Mouse (Mus musculus) hindbrain, embryonic 12.5 days (tissue): ENCODE measurements around the gene Npat. TPM values are rescaled to one million over a fixed set of nuclear protein-coding genes. Genes with fewer than 3 reads are reported as not detected.
A peak's percentile ranks its signal among the peaks of the same experiment; 100 is the strongest.

Source experiments
- ATAC-seq: fragments of 200-750 bp; cut with Nextera tagmentation; 2 replicates; pipeline ENCODE4 v1.8.0; 2017; ENCODE audit warnings: moderate TSS enrichment; ENCODE audit not compliant: low FRiP score
- H3K27ac ChIP-seq: fragments of 300-500 bp; sonication (generic); 2 replicates; pipeline ENCODE4 v1.5.1; 2016; ENCODE audit warnings: mild to moderate bottlenecking
- H3K27me3 ChIP-seq: fragments of 300-500 bp; sonication (generic); 2 replicates; pipeline ENCODE4 v1.6.1; 2016; ENCODE audit warnings: mild to moderate bottlenecking
- H3K36me3 ChIP-seq: fragments of 300-500 bp; sonication (generic); 2 replicates; pipeline ENCODE4 v1.6.1; 2016; ENCODE audit warnings: mild to moderate bottlenecking
- H3K4me1 ChIP-seq: fragments of 300-500 bp; sonication (generic); 2 replicates; pipeline ENCODE4 v1.6.1; 2016
- H3K4me2 ChIP-seq: fragments of 300-500 bp; sonication (generic); replicated peaks from 2 replicates; pipeline ENCODE4 v1.6.1; 2016; ENCODE audit warnings: mild to moderate bottlenecking
- H3K4me3 ChIP-seq: fragments of 300-500 bp; sonication (generic); 2 replicates; pipeline ENCODE4 v1.5.1; 2016; ENCODE audit warnings: mild to moderate bottlenecking
- H3K9ac ChIP-seq: fragments of 300-500 bp; sonication (generic); 2 replicates; pipeline ENCODE4 v1.6.1; 2016; ENCODE audit warnings: mild to moderate bottlenecking, moderate library complexity
- H3K9me3 ChIP-seq: fragments of 300-500 bp; sonication (generic); replicated peaks from 2 replicates; pipeline ENCODE4 v1.6.1; 2016; ENCODE audit warnings: mild to moderate bottlenecking
- WGBS: fragments of 180-500 bp; shearing (Covaris S2); methylation state at CpG from one replicate; pipeline ENCODE4 v1.1.7; 2016; 5-methylcytosine and 5-hydroxymethylcytosine counted together
- polyA plus RNA-seq: library from polyadenylated mRNA; unstranded; fragments of >200 nt; fragmentation: Nextera tagmentation; extraction: Ambion mirVana; gene quantifications from 2 replicates; pipeline ENCODE4 v1.2.1, GENCODE M21; 2016

Npat gene
- polyA plus RNA-seq, 1 experiment from 2014 or later, result 16.2 TPM

GRCm38 (mm10) chr9:53596971-53597600 lies 60.2 kb downstream of the Npat start:
- H3K27me3 ChIP-seq, result no peaks in the 10 kb centered on the region
- no peak overlapping the region for H3K27ac ChIP-seq
- H3K9me3 ChIP-seq, result no peaks in the 10 kb centered on the region
- peaks cover 15% of the 10 kb centered on the region; the same call in 1 of the 2 replicates for H3K36me3 ChIP-seq
- no peaks in the 10 kb centered on the region for H3K4me1 ChIP-seq
- ATAC-seq, result no peak
- no peak overlapping the region for H3K9ac ChIP-seq
- no peak overlapping the region for H3K4me2 ChIP-seq
- no peak overlapping the region for H3K4me3 ChIP-seq
- 94% methylated on average over 4 of the region's 4 CpGs for WGBS

GRCm38 (mm10) chr9:53598631-53599030 lies 61.8 kb downstream of the Npat start:
- Histone ChIP-seq H3K27me3 (no peaks in the 10 kb centered on the region), H3K4me1 (no peaks in the 10 kb centered on the region), H3K9me3 (no peaks in the 10 kb centered on the region), H3K27ac (no peak overlapping the region), H3K4me2 (no peak overlapping the region), H3K36me3 (peaks cover 8% of the 10 kb centered on the region; the same call in 1 of the 2 replicates), H3K9ac (no peak overlapping the region), H3K4me3 (no peak overlapping the region)
- no peak for ATAC-seq
- WGBS, result 70% methylated on average over 6 of the region's 6 CpGs

GRCm38 (mm10) chr9:53601541-53601940 lies 64.7 kb downstream of the Npat start:
- Histone ChIP-seq H3K27me3 (no peaks in the 10 kb centered on the region), H3K36me3 (no peaks in the 10 kb centered on the region), H3K27ac (no peak overlapping the region), H3K4me3 (no peak overlapping the region), H3K4me1 (no peaks in the 10 kb centered on the region), H3K9ac (no peak overlapping the region), H3K4me2 (no peak overlapping the region), H3K9me3 (no peaks in the 10 kb centered on the region)
- no peak for ATAC-seq
- WGBS, result 93% methylated on average over 2 of the region's 2 CpGs

GRCm38 (mm10) chr9:53603384-53603783 lies 66.5 kb downstream of the Npat start:
- whole genome bisulfite sequencing, result 86% methylated on average over 1 of the region's 1 CpGs
- no peak overlapping the region for H3K4me2 ChIP-seq
- no peaks in the 10 kb centered on the region for H3K9me3 ChIP-seq
- H3K27me3 ChIP-seq, result no peaks in the 10 kb centered on the region
- no peak overlapping the region for H3K4me3 ChIP-seq
- no peak for ATAC-seq
- H3K36me3 ChIP-seq, result no peaks in the 10 kb centered on the region
- no peak overlapping the region for H3K27ac ChIP-seq
- H3K4me1 ChIP-seq, result no peaks in the 10 kb centered on the region
- H3K9ac ChIP-seq, result no peak overlapping the region

- Histone ChIP-seq H3K27ac (no peak overlapping the region), H3K36me3 (no peaks in the 10 kb centered on the region), H3K9ac (no peak overlapping the region), H3K4me1 (no peaks in the 10 kb centered on the region), H3K9me3 (no peaks in the 10 kb centered on the region), H3K4me2 (no peak overlapping the region), H3K27me3 (no peaks in the 10 kb centered on the region), H3K4me3 (no peak overlapping the region)
- 85% methylated on average over 3 of the region's 3 CpGs for WGBS
- no peak for ATAC-seq
These were observed 67.0 kb downstream of the Npat start for GRCm38 (mm10) chr9:53603849-53604248.

- ATAC-seq, result no peak
- H3K4me3 ChIP-seq, result no peak overlapping the region
- no peak overlapping the region for H3K9ac ChIP-seq
- WGBS, result 94% methylated on average over 5 of the region's 5 CpGs
- H3K9me3 ChIP-seq, result no peaks in the 10 kb centered on the region
- 0 out of 2 replicates have a peak, but pooled peaks cover 6% of the 10 kb centered on the region for H3K4me1 ChIP-seq
- no peak overlapping the region for H3K27ac ChIP-seq
- no peak overlapping the region for H3K4me2 ChIP-seq
- H3K36me3 ChIP-seq, result no peaks in the 10 kb centered on the region
- H3K27me3 ChIP-seq, result no peaks in the 10 kb centered on the region
These were observed 68.1 kb downstream of the Npat start for GRCm38 (mm10) chr9:53604954-53605353.

GRCm38 (mm10) chr9:53607192-53607591 lies 70.3 kb downstream of the Npat start:
- Histone ChIP-seq H3K4me3 (no peak overlapping the region), H3K9me3 (no peaks in the 10 kb centered on the region)

GRCm38 (mm10) chr9:53607816-53608215 lies 71.0 kb downstream of the Npat start:
- Histone ChIP-seq H3K4me3 (no peak overlapping the region), H3K27ac (no peak overlapping the region), H3K9me3 (no peaks in the 10 kb centered on the region), H3K36me3 (no peaks in the 10 kb centered on the region), H3K9ac (no peak overlapping the region), H3K4me1 (0 out of 2 replicates have a peak, but pooled peaks cover 6% of the 10 kb centered on the region), H3K4me2 (no peak overlapping the region), H3K27me3 (no peaks in the 10 kb centered on the region)
- no peak for ATAC-seq
- WGBS, result 97% methylated on average over 4 of the region's 4 CpGs

More at GRCm38 (mm10) chr9:53607192-53607591, 70.3 kb downstream of the Npat start:
- Histone ChIP-seq H3K27ac (no peak overlapping the region), H3K4me2 (no peak overlapping the region), H3K36me3 (no peaks in the 10 kb centered on the region), H3K27me3 (no peaks in the 10 kb centered on the region), H3K9ac (no peak overlapping the region), H3K4me1 (0 out of 2 replicates have a peak, but pooled peaks cover 6% of the 10 kb centered on the region)
- 87% methylated on average over 3 of the region's 3 CpGs for WGBS
- ATAC-seq, result no peak

- H3K4me3 ChIP-seq, result peak overlapping the region; percentile 68
- peak overlapping the region; percentile 66 for H3K27ac ChIP-seq
- H3K36me3 ChIP-seq, result no peaks in the 10 kb centered on the region
- peak overlapping the region; percentile 85 for H3K4me2 ChIP-seq
- 0 out of 2 replicates have a peak, but pooled peaks cover 6% of the 10 kb centered on the region for H3K4me1 ChIP-seq
- WGBS, result 84% methylated on average over 12 of the region's 12 CpGs
- no peaks in the 10 kb centered on the region for H3K9me3 ChIP-seq
- ATAC-seq, result peak; percentile 20; the same call in 1 of the 2 replicates
- H3K27me3 ChIP-seq, result no peaks in the 10 kb centered on the region
- H3K9ac ChIP-seq, result peak overlapping the region; percentile 80
These were observed 72.6 kb downstream of the Npat start for GRCm38 (mm10) chr9:53609306-53609967.

GRCm38 (mm10) chr9:53609968-53610781 lies 73.3 kb downstream of the Npat start, which contains the start of gene Acat1:
Gene Acat1, minus strand, starts transcription at chr9:53610382.
- H3K27me3 ChIP-seq, result no peaks in the 10 kb centered on the region
- H3K36me3 ChIP-seq, result 0 out of 2 replicates have a peak, but pooled peaks cover under 1% of the 10 kb centered on the region
- ATAC-seq, result peak; percentile 98
- peak within 1 kb of the TSS; percentile 85 for H3K4me2 ChIP-seq
- peak within 1 kb of the TSS; percentile 80 for H3K9ac ChIP-seq
- H3K4me3 ChIP-seq, result peak within 1 kb of the TSS; percentile 68
- H3K9me3 ChIP-seq, result no peaks in the 10 kb centered on the region
- 6% methylated on average over 49 of the region's 52 CpGs for WGBS
- H3K4me1 ChIP-seq, result 0 out of 2 replicates have a peak, but pooled peaks cover 6% of the 10 kb centered on the region
- H3K27ac ChIP-seq, result peak within 1 kb of the TSS; percentile 66

GRCm38 (mm10) chr9:53614286-53614685 lies 77.4 kb downstream of the Npat start:
- Histone ChIP-seq H3K36me3 (peaks cover 23% of the 10 kb centered on the region), H3K9me3 (no peaks in the 10 kb centered on the region), H3K4me3 (no peak overlapping the region), H3K4me1 (0 out of 2 replicates have a peak, but pooled peaks cover 3% of the 10 kb centered on the region), H3K27me3 (no peaks in the 10 kb centered on the region), H3K27ac (no peak overlapping the region), H3K4me2 (no peak overlapping the region), H3K9ac (no peak overlapping the region)
- WGBS, result 81% methylated on average over 4 of the region's 4 CpGs
- no peak for ATAC-seq

GRCm38 (mm10) chr9:53615246-53615645 lies 78.4 kb downstream of the Npat start:
- 89% methylated on average over 8 of the region's 8 CpGs for WGBS
- peaks cover 31% of the 10 kb centered on the region for H3K36me3 ChIP-seq
- no peak for ATAC-seq
- no peaks in the 10 kb centered on the region for H3K4me1 ChIP-seq
- no peaks in the 10 kb centered on the region for H3K27me3 ChIP-seq
- H3K4me2 ChIP-seq, result no peak overlapping the region
- H3K27ac ChIP-seq, result no peak overlapping the region
- no peaks in the 10 kb centered on the region for H3K9me3 ChIP-seq
- no peak overlapping the region for H3K4me3 ChIP-seq
- no peak overlapping the region for H3K9ac ChIP-seq
